Mouse (Mus musculus) C2C12 (cell line): ENCODE results near the gene Rab11a. TPM values are rescaled to one million over a fixed set of nuclear protein-coding genes. Genes with fewer than 3 reads are reported as not detected.

ENCODE experiments used
- H3K27me3 ChIP-seq: one replicate; pipeline ENCODE4 v1.6.1; 2011; ENCODE audit not compliant: control insufficient read depth, insufficient read depth, insufficient read length
- H3K36me3 ChIP-seq: one replicate; pipeline ENCODE4 v1.6.1; 2011; ENCODE audit not compliant: control insufficient read depth, insufficient read depth
- H3K4me3 ChIP-seq: one replicate; pipeline ENCODE4 v1.5.1; 2011; ENCODE audit warnings: mild to moderate bottlenecking, control low read depth; ENCODE audit not compliant: poor library complexity, insufficient read depth, severe bottlenecking
- H3K79me2 ChIP-seq: one replicate; pipeline ENCODE4 v1.6.1; 2011; ENCODE audit not compliant: control insufficient read depth, insufficient read depth
- H3K79me3 ChIP-seq: one replicate; pipeline ENCODE4 v1.6.1; 2011; ENCODE audit warnings: low read depth, control low read depth
- H3ac ChIP-seq: one replicate; pipeline ENCODE3; 2011; ENCODE audit warnings: low read depth; ENCODE audit not compliant: control insufficient read depth, insufficient read length
- CEBPB ChIP-seq: IDR thresholded peaks from one replicate; pipeline ENCODE4 v1.6.1; 2011; ENCODE audit warnings: low read depth, mild to moderate bottlenecking, control low read depth, moderate library complexity
- CTCF ChIP-seq: IDR thresholded peaks from one replicate; pipeline ENCODE4 v1.5.1; 2011; ENCODE audit not compliant: control insufficient read depth, insufficient read depth, insufficient read length
- FOSL1 ChIP-seq: IDR thresholded peaks from one replicate; pipeline ENCODE4 v1.8.0; 2011; ENCODE audit warnings: mild to moderate bottlenecking, low read length; ENCODE audit not compliant: poor library complexity, insufficient read depth, severe bottlenecking
- MAX ChIP-seq: IDR thresholded peaks from one replicate; pipeline ENCODE4 v1.6.1; 2011; ENCODE audit warnings: mild to moderate bottlenecking, control low read depth
- MYOD1 ChIP-seq: IDR thresholded peaks from one replicate; pipeline ENCODE4 v1.6.1; 2011; ENCODE audit warnings: low read depth; ENCODE audit not compliant: control insufficient read depth, insufficient read length
- MYOG ChIP-seq: IDR thresholded peaks from one replicate; pipeline ENCODE4 v1.6.1; 2011; ENCODE audit not compliant: control insufficient read depth, insufficient read length; ENCODE audit errors: extremely low read depth
- USF1 ChIP-seq: IDR thresholded peaks from one replicate; pipeline ENCODE4 v1.6.1; 2011; ENCODE audit warnings: low read depth, mild to moderate bottlenecking, control low read depth, moderate library complexity
- polyA plus RNA-seq: library from polyadenylated mRNA; unstranded; fragments of >200 nt; fragmentation: generic; extraction: Trizol; gene quantifications from one replicate; pipeline ENCODE4 v1.2.1, GENCODE M21; 2012; ENCODE audit warnings: missing spikeins

Rab11a gene
- polyA plus RNA-seq, 1 experiment = 92.7 TPM

DNA sequence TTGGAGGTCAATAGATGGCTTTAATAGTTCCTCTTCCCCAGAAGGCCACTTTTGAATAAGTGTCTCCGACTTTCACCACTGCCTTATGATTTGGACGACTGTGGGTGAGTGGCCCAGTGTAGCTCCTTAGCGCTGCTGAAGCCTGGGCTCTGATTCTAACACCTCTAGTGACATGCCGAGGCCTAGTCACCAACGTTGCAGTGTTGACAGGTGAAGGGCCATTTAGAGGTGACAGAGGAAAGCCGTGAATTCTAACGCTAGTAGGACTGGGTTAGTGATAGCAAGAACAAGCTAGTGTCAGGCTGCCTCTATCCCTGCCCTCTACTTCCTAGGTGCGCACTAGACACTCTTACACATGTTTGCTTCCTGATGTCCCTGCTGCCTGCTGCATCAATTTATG lies 35.7 kb upstream of the Rab11a start:
- Histone ChIP-seq H3K4me3 (no peak overlapping the region), H3K79me3 (no peaks in the 10 kb centered on the region), H3K79me2 (no peaks in the 10 kb centered on the region), H3K36me3 (no peaks in the 10 kb centered on the region), H3ac (no peak overlapping the region), H3K27me3 (peaks cover 28% of the 10 kb centered on the region)
- TF ChIP-seq USF1 (no peak), MAX (no peak)

DNA sequence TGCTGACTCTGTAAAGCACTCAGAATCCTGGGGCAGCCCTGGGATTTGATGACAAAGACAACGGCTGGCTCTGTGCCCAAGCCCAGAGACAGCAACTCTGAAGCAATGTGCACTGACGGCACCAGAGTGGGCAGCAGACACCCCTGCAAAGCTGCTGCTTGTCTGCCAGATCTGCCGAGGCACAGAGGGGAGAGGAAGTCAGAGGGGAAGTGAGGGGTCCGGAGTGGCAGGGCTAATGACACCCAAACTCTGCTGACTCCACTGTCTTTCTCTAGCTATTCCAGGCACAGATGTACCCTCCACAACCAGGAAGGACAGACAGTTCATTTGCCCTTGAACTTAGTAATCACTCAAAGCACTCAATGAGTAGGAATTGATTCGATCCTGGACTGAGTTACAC lies 33.7 kb upstream of the Rab11a start:
- TF ChIP-seq USF1 (no peak), MAX (no peak), FOSL1 (no peak), MYOD1 (no peak), MYOG (no peak)
- H3K79me2 ChIP-seq = no peaks in the 10 kb centered on the region
- H3K79me3 ChIP-seq = no peaks in the 10 kb centered on the region
- no peak overlapping the region for H3K4me3 ChIP-seq
- H3K36me3 ChIP-seq = no peaks in the 10 kb centered on the region
- no peak overlapping the region for H3ac ChIP-seq
- peaks cover 25% of the 10 kb centered on the region for H3K27me3 ChIP-seq

DNA sequence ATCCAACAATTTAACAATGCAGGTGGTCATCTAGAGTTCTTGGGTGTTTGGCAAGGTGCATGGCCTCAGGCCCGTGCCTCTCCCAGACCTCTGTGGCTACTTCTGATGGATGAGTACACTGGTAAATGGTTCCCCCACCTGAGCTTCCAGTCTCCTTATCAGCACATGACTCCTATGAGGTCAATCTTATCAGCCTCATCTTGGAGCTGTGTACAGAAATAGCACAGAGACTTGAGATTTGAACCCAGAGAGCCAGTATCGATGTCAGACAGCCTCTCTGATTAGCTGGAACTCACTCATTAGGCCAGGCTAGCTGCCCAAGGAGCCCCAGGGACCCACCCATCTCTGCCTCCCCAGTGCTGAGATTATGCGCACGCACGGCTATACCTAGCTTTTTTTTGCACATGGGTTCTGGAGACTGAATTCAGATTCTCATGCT lies 32.9 kb upstream of the Rab11a start:
- Histone ChIP-seq H3K4me3 (no peak overlapping the region), H3K79me2 (no peaks in the 10 kb centered on the region), H3ac (no peak overlapping the region), H3K79me3 (no peaks in the 10 kb centered on the region), H3K27me3 (peaks cover 25% of the 10 kb centered on the region), H3K36me3 (no peaks in the 10 kb centered on the region)
- TF ChIP-seq MAX (no peak), USF1 (no peak), MYOG (no peak), CTCF (no peak), CEBPB (no peak), MYOD1 (no peak), FOSL1 (no peak)

DNA sequence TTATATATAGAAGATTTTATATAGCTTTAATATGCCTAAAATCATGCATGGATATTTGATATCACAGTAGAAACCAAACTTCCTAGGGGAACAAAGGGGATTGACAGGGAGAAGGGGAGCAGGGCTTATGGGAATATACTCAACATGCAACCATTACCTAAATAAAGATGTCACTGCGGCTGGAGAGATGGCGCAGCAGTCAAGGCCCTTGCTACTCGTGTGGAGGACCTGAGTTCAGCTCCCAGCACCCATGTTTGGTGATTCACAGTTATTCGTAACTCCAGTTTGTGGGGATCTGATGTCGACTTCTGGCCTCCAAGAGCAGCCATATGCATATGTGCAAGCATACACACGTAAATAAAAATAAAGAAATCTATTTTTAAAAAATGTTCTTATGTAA lies 32.4 kb upstream of the Rab11a start:
- H3K79me2 ChIP-seq = no peaks in the 10 kb centered on the region
- H3ac ChIP-seq = no peak overlapping the region
- no peaks in the 10 kb centered on the region for H3K36me3 ChIP-seq
- H3K79me3 ChIP-seq = no peaks in the 10 kb centered on the region
- H3K27me3 ChIP-seq = peaks cover 25% of the 10 kb centered on the region
- TF ChIP-seq MYOD1 (no peak), MAX (no peak), MYOG (no peak), CTCF (no peak)
- no peak overlapping the region for H3K4me3 ChIP-seq

DNA sequence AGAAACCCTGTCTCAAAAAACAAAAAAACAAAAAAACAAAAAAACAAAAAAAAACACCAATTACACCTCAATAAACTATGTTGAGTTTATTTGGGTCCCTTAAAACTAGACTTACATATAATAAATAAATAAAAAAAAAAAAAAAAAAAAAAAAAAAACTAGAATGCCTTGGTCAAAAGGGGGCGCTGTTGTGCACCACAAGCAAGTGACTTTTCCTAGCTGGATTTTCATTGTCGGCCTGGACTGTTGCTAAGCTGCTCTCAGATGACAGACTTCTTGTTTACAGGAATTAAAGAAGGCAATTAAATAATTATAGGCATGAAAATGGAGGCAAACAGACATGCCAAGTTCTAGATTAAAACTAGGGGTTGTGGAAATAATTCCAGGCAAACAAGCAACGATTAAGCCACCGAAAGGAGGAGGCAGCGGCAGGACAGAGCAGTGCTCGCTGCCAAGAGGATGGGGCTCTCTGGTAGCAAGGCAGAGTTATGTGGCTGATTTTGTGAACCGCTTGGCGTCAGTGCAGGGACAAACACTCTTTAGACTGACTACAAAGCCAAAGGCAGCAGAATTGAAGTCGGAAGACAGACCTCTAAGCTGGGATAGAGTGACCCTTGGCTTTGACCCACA lies 31.6 kb upstream of the Rab11a start:
- H3K4me3 ChIP-seq = no peak overlapping the region

DNA sequence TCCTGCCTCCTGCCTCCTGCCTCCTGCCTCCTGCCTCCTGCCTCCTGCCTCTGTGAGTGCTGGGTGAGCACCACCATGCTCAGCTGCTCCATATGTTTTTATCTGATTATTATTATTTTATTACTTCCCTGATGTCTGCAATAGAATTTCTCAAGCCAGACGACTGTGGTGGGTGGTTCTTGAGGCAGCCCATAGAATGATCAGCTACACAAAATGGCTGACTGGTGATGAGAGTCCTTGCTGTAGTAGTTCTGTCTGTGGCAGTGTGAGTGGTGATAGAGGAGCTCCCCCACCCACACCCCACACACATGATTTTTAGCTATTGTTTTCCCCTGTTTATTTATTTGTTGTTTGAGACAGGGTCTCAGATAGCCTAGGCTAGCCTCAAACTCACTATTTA lies 30.2 kb upstream of the Rab11a start:
- Histone ChIP-seq H3K27me3 (peaks cover 18% of the 10 kb centered on the region), H3ac (no peak overlapping the region), H3K79me2 (no peaks in the 10 kb centered on the region), H3K36me3 (no peaks in the 10 kb centered on the region), H3K4me3 (no peak overlapping the region), H3K79me3 (no peaks in the 10 kb centered on the region)
- no peak for TF ChIP-seq USF1

More for the DNA sequence above, 31.6 kb upstream of the Rab11a start:
- H3K36me3 ChIP-seq = no peaks in the 10 kb centered on the region
- H3K79me2 ChIP-seq = no peaks in the 10 kb centered on the region
- no peak for TF ChIP-seq FOSL1
- TF ChIP-seq MAX = no peak
- no peak for TF ChIP-seq MYOD1
- no peak for TF ChIP-seq CTCF
- TF ChIP-seq MYOG = no peak
- TF ChIP-seq USF1 = no peak
- TF ChIP-seq CEBPB = no peak
- peaks cover 25% of the 10 kb centered on the region for H3K27me3 ChIP-seq
- H3K79me3 ChIP-seq = no peaks in the 10 kb centered on the region
- H3ac ChIP-seq = no peak overlapping the region
